Mouse (Mus musculus) lung, postnatal 0 days (tissue): ENCODE measurements around the gene Mesp2.

Experiments used
- CTCF ChIP-seq: IDR thresholded peaks from 2 replicates; pipeline ENCODE4 v1.5.1; 2016; ENCODE audit warnings: antibody characterized with exemption, mild to moderate bottlenecking
- EP300 ChIP-seq: IDR thresholded peaks from 2 replicates; pipeline ENCODE4 v1.6.1; 2016; ENCODE audit warnings: antibody characterized with exemption, mild to moderate bottlenecking, control low read depth

DNA sequence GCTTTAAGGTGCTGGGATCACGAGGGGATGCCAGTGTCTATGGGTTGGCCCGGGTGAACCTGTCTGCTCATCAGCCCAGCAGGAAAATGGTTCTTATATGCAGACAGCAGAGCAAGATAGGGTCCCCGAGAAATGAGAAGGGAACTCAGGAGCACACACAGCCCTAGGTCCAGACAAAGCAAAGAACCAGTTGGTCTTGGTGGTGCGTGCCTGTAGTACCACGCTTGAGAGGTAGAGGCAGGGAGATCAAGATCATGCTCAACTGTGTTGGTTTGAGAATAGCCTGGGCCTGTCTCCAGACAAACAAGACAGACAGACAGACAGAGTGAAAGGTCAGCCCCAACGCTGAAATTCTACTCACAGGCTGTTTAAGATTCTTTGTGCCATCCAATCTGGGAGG, 11.0 kb upstream of the Mesp2 start:
- no peak for TF ChIP-seq CTCF
- TF ChIP-seq EP300 = no peak
